8 mouse cellular contexts compared by ENCODE assay signal in the genomic region with DNA sequence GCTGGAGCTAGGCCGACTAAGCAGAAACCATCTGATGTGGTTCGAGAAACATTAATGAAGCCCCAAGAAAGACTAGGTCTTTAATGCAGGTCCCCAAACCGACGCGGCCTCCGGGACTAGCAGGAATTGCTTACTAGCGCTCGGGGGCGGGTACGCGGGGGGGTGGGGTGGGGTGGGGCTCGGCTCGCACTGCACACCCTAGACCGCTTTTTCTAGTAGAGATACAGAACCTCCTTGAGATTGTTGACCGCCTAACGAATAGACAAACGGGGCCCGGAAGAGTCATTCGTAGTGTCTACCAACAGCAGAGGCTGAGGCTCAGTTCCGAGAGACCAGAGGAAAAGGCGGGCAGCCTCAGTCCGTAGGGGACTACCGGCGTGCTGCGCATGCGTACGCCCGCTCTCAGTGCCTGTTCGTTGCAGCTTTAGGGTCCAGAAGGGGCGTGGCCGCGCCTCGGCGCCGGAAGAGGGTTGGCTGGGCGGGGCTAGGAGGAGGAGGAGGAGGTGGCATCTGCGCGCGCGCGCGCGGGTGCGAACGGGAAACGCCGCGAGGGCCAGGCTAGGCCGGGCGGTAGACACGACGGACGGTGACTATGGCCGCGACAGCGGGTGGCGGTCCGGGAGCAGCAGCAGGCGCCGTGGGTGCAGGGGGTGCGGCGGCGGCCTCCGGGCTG. TPM values are rescaled to one million over a fixed set of nuclear protein-coding genes. Genes with fewer than 3 reads are reported as not detected.
DNase-seq lines count a peak whose midpoint lies in the region; ATAC-seq lines count a peak whose summit lies in the region.

No protein-coding gene starts in this region.

- ATAC-seq in forebrain, embryonic 14.5 days: peak; percentile 96
- peak; percentile 97 for ATAC-seq in neural tube, embryonic 15.5 days (ENCODE audit: low FRiP score)

- H3K27me3 ChIP-seq in forebrain, embryonic 14.5 days (replicated peaks; ENCODE audit: control insufficient read depth, insufficient read depth, low read length): no peaks in the 10 kb centered on the region
- no peaks in the 10 kb centered on the region for H3K27me3 ChIP-seq in neural tube, embryonic 15.5 days (replicated peaks)

- peak overlapping the region; percentile 98 for H3K9ac ChIP-seq in forebrain, embryonic 14.5 days (ENCODE audit: low read length)
- peak overlapping the region; percentile 93 for H3K9ac ChIP-seq in neural tube, embryonic 15.5 days (replicated peaks)

- H3K27ac ChIP-seq in forebrain, embryonic 14.5 days (ENCODE audit: low read depth, low read length): peak overlapping the region; percentile 93
- H3K27ac ChIP-seq in neural tube, embryonic 15.5 days (replicated peaks): peak overlapping the region; percentile 94

- peaks cover 20% of the 10 kb centered on the region for H3K4me1 ChIP-seq in forebrain, embryonic 14.5 days (ENCODE audit: control insufficient read depth, insufficient read depth, low read length)
- H3K4me1 ChIP-seq in neural tube, embryonic 15.5 days: peaks cover 33% of the 10 kb centered on the region

- intact Hi-C loops in heart, postnatal 14 days (cut with DNase I): no loop called here

- 0% methylated on average over 60 of the region's 64 CpGs for WGBS in forebrain, embryonic 14.5 days
- WGBS in neural tube, embryonic 15.5 days: under 1% methylated on average over 63 of the region's 64 CpGs

- H3K9me3 ChIP-seq in forebrain, embryonic 14.5 days (replicated peaks; ENCODE audit: control insufficient read depth, low read length): no peaks in the 10 kb centered on the region
- H3K9me3 ChIP-seq in neural tube, embryonic 15.5 days (replicated peaks): no peaks in the 10 kb centered on the region

- H3K36me3 ChIP-seq in forebrain, embryonic 14.5 days (ENCODE audit: control insufficient read depth, insufficient read depth, low read length): peaks cover 22% of the 10 kb centered on the region
- H3K36me3 ChIP-seq in neural tube, embryonic 15.5 days: peaks cover 9% of the 10 kb centered on the region

- peak; percentile 99 for DNase-seq in ES-CJ7 (ENCODE audit: low read depth, low spot score)
- DNase-seq in cerebellum, adult 11 months: peak; percentile 100
- peak; percentile 100 for DNase-seq in forebrain, embryonic 14.5 days (ENCODE audit: low spot score)
- DNase-seq in heart, postnatal 14 days: peak; percentile 100
- peak; percentile 99 for DNase-seq in layer of hippocampus, adult 11-12 months (ENCODE audit: low spot score)
- DNase-seq in lung, adult 18-20 months: peak; percentile 99
- DNase-seq in testis, postnatal 14 days (ENCODE audit: low spot score): peak; percentile 100

- H3K4me2 ChIP-seq in forebrain, embryonic 14.5 days (ENCODE audit: low read length): peak overlapping the region; percentile 64
- H3K4me2 ChIP-seq in neural tube, embryonic 15.5 days: peak overlapping the region; percentile 63

- peak overlapping the region; percentile 91 for H3K4me3 ChIP-seq in forebrain, embryonic 14.5 days (ENCODE audit: low read depth, low read length)
- peak overlapping the region; percentile 96 for H3K4me3 ChIP-seq in neural tube, embryonic 15.5 days (replicated peaks)

RNA-seq across cellular contexts. Expression of gene Dhx30, which starts 14.0 kb away (rescaled TPM):
- 163 and 189 TPM in 2 replicates for polyA plus RNA-seq in forebrain, embryonic 14.5 days (2014; fragmentation: Nextera tagmentation; extraction: Ambion mirVana)
- total RNA-seq in heart, postnatal 14 days (2021): 10 to 100 TPM; 56.8 to 71.3 TPM
- 162 and 163 TPM in 2 replicates for polyA plus RNA-seq in neural tube, embryonic 15.5 days (2015; fragmentation: Nextera tagmentation; extraction: Ambion mirVana)

RNA-seq across cellular contexts. Expression of gene Smarcc1, which starts 14.2 kb away (rescaled TPM):
- polyA plus RNA-seq in forebrain, embryonic 14.5 days (2014; fragmentation: Nextera tagmentation; extraction: Ambion mirVana): 120 and 149 TPM in 2 replicates
- total RNA-seq in heart, postnatal 14 days (2021): 10 to 100 TPM; 27.7 to 30.6 TPM
- 67.0 and 78.6 TPM in 2 replicates for polyA plus RNA-seq in neural tube, embryonic 15.5 days (2015; fragmentation: Nextera tagmentation; extraction: Ambion mirVana)

Comparison
In these comparisons a context has a peak if more than half of its experiments do, and no peak if none do; other contexts are left out.
1. Peak in every context shown above with its lines: DNase-seq, ATAC-seq, H3K4me3 ChIP-seq and H3K27ac ChIP-seq.